In genomic region chr16:44695859-44696620, GRCm38 (mm10) we compare ENCODE assay signal across 8 mouse cellular contexts. TPM values are rescaled to one million over a fixed set of nuclear protein-coding genes. Genes with fewer than 3 reads are reported as not detected.
DNase-seq lines count a peak whose midpoint lies in the region; ATAC-seq and TF ChIP-seq lines count a peak whose summit lies in the region.
"Had no signal": no experiment of that assay in that cellular context is flagged by ENCODE, and none has a peak within 500 bp of the region (broad histone marks: within the 10 kb centered on the region; RNA-seq: fewer than 3 reads in every experiment).

No protein-coding gene starts in this region.

- no peaks in the 10 kb centered on the region for H3K36me3 ChIP-seq in embryonic facial prominence, embryonic 11.5 days (replicated peaks; ENCODE audit: control insufficient read depth, insufficient read depth, low read depth, low read length)
- no peaks in the 10 kb centered on the region for H3K36me3 ChIP-seq in embryonic facial prominence, embryonic 15.5 days
- no peaks in the 10 kb centered on the region for H3K36me3 ChIP-seq in heart, embryonic 14.5 days (ENCODE audit: control insufficient read depth, insufficient read depth, low read length)
- H3K36me3 ChIP-seq in lung, embryonic 14.5 days (ENCODE audit: insufficient read depth): no peaks in the 10 kb centered on the region

- H3K4me1 ChIP-seq in embryonic facial prominence, embryonic 11.5 days (ENCODE audit: control insufficient read depth, insufficient read depth, low read length): peaks cover 3% of the 10 kb centered on the region
- H3K4me1 ChIP-seq in embryonic facial prominence, embryonic 15.5 days: peaks cover 19% of the 10 kb centered on the region
- H3K4me1 ChIP-seq in heart, embryonic 14.5 days (ENCODE audit: control insufficient read depth in 2 of 2, insufficient read depth in 2 of 2, low read length in 2 of 2): peaks cover 14 to 21% of the 10 kb centered on the region in 2 experiments
- peaks cover 19% of the 10 kb centered on the region for H3K4me1 ChIP-seq in lung, embryonic 14.5 days (ENCODE audit: insufficient read depth)

- ATAC-seq in embryonic facial prominence, embryonic 11.5 days (replicated peaks; ENCODE audit: insufficient number of reproducible peaks, low FRiP score, low TSS enrichment, low read depth): peak; percentile 72
- peak; percentile 57; the same call in 1 of the 2 replicates for ATAC-seq in embryonic facial prominence, embryonic 15.5 days (ENCODE audit: insufficient number of reproducible peaks, low FRiP score, low TSS enrichment, low read depth)
- ATAC-seq in heart, embryonic 14.5 days (ENCODE audit: insufficient number of reproducible peaks, insufficient read depth, low FRiP score, low read depth): peak; percentile 88
- peak; percentile 98 for ATAC-seq in lung, embryonic 14.5 days (ENCODE audit: insufficient read depth)

- H3K27me3 ChIP-seq in embryonic facial prominence, embryonic 11.5 days (ENCODE audit: control insufficient read depth, insufficient read depth, low read length): no peaks in the 10 kb centered on the region
- no peaks in the 10 kb centered on the region for H3K27me3 ChIP-seq in embryonic facial prominence, embryonic 15.5 days
- H3K27me3 ChIP-seq in heart, embryonic 14.5 days (ENCODE audit: control insufficient read depth, insufficient read depth, low read length): no peaks in the 10 kb centered on the region; the same call in 1 of the 2 replicates
- no peaks in the 10 kb centered on the region for H3K27me3 ChIP-seq in lung, embryonic 14.5 days (ENCODE audit: insufficient read depth, low read length)

- no peak overlapping the region for H3K4me2 ChIP-seq in embryonic facial prominence, embryonic 11.5 days (ENCODE audit: low read depth, low read length)
- H3K4me2 ChIP-seq in embryonic facial prominence, embryonic 15.5 days (replicated peaks): no peak overlapping the region
- no peak overlapping the region for H3K4me2 ChIP-seq in heart, embryonic 14.5 days (ENCODE audit: low read length)
- no peak overlapping the region; the same call in 1 of the 2 replicates for H3K4me2 ChIP-seq in lung, embryonic 14.5 days

- no peak overlapping the region for H3K4me3 ChIP-seq in embryonic facial prominence, embryonic 11.5 days (ENCODE audit: low read depth, low read length)
- no peak overlapping the region for H3K4me3 ChIP-seq in embryonic facial prominence, embryonic 15.5 days (replicated peaks)
- H3K4me3 ChIP-seq in heart, embryonic 14.5 days (ENCODE audit: control insufficient read depth in 1 of 2, insufficient read depth in 1 of 2, low read depth in 1 of 2, low read length in 2 of 2): no peak overlapping the region
- no peak overlapping the region for H3K4me3 ChIP-seq in lung, embryonic 14.5 days (ENCODE audit: low read depth, low read length)
- H3K4me3 ChIP-seq: myocyte had no signal

- peak; percentile 32 for TF ChIP-seq CTCF in lung, embryonic 14.5 days (IDR thresholded peaks at IDR 0.05; ENCODE audit: low read depth)

- WGBS in embryonic facial prominence, embryonic 11.5 days: 32% methylated on average over 12 of the region's 12 CpGs
- 28% methylated on average over 12 of the region's 12 CpGs for WGBS in embryonic facial prominence, embryonic 15.5 days
- WGBS in heart, embryonic 14.5 days: 28% methylated on average over 12 of the region's 12 CpGs
- 20% methylated on average over 12 of the region's 12 CpGs for WGBS in lung, embryonic 14.5 days

- peak overlapping the region; percentile 63; the same call in 1 of the 2 replicates for H3K27ac ChIP-seq in embryonic facial prominence, embryonic 11.5 days (replicated peaks; ENCODE audit: low read depth, low read length)
- H3K27ac ChIP-seq in embryonic facial prominence, embryonic 15.5 days (replicated peaks): peak overlapping the region; percentile 68
- H3K27ac ChIP-seq in heart, embryonic 14.5 days (replicated peaks in 1 of 2; ENCODE audit: control insufficient read depth in 1 of 2, insufficient read depth in 1 of 2, low read depth in 2 of 2, low read length in 2 of 2): peak overlapping the region; percentile 52 to 65
- H3K27ac ChIP-seq in lung, embryonic 14.5 days (ENCODE audit: low read depth): peak overlapping the region; percentile 91

- no peak overlapping the region for H3K9ac ChIP-seq in embryonic facial prominence, embryonic 11.5 days (replicated peaks; ENCODE audit: low read length)
- no peak overlapping the region for H3K9ac ChIP-seq in embryonic facial prominence, embryonic 15.5 days
- no peak overlapping the region for H3K9ac ChIP-seq in heart, embryonic 14.5 days (ENCODE audit: low read length)
- H3K9ac ChIP-seq in lung, embryonic 14.5 days: no peak overlapping the region

- DNase-seq in embryonic facial prominence, embryonic 11.5 days (ENCODE audit: low spot score): peak; percentile 75
- DNase-seq in lung, embryonic 14.5 days: peak; percentile 98
- no peak for DNase-seq in spleen, adult 12 weeks (ENCODE audit: low spot score)
- DNase-seq in Muller cell, postnatal 12 days (ENCODE audit: inconsistent ontology term): no peak
- no peak for DNase-seq in adrenal gland, adult 8-10 months

- H3K9me3 ChIP-seq in embryonic facial prominence, embryonic 11.5 days (replicated peaks; ENCODE audit: control insufficient read depth, low read length): no peaks in the 10 kb centered on the region
- no peaks in the 10 kb centered on the region for H3K9me3 ChIP-seq in embryonic facial prominence, embryonic 15.5 days (replicated peaks)
- H3K9me3 ChIP-seq in heart, embryonic 14.5 days (ENCODE audit: control insufficient read depth, low read length): no peaks in the 10 kb centered on the region
- no peaks in the 10 kb centered on the region for H3K9me3 ChIP-seq in lung, embryonic 14.5 days (ENCODE audit: low read depth, low read length)

RNA-seq across cellular contexts. Expression of gene Nepro, which starts 28.1 kb away (rescaled TPM):
- 12.6 and 14.5 TPM in 2 replicates for polyA plus RNA-seq in embryonic facial prominence, embryonic 11.5 days (2014; fragmentation: Nextera tagmentation; extraction: Ambion mirVana)
- 7.3 and 7.9 TPM in 2 replicates for polyA plus RNA-seq in embryonic facial prominence, embryonic 15.5 days (2015; fragmentation: Nextera tagmentation; extraction: Ambion mirVana)
- 5.3 and 6.0 TPM in 2 replicates for polyA plus RNA-seq in heart, embryonic 14.5 days (2014; fragmentation: Nextera tagmentation; extraction: Ambion mirVana)
- 14.4 and 14.6 TPM in 2 replicates for polyA plus RNA-seq in lung, embryonic 14.5 days (2014; fragmentation: Nextera tagmentation; extraction: Ambion mirVana)
- 10 to 100 TPM; 10.8 to 13.6 (median 12.1) TPM for total RNA-seq in adrenal gland, adult 8-10 months (2022)

RNA-seq across cellular contexts. Expression of gene Gtpbp8, which starts 50.1 kb away (rescaled TPM):
- 29.3 and 32.5 TPM in 2 replicates for polyA plus RNA-seq in embryonic facial prominence, embryonic 11.5 days (2014; fragmentation: Nextera tagmentation; extraction: Ambion mirVana)
- 21.0 and 24.7 TPM in 2 replicates for polyA plus RNA-seq in embryonic facial prominence, embryonic 15.5 days (2015; fragmentation: Nextera tagmentation; extraction: Ambion mirVana)
- polyA plus RNA-seq in heart, embryonic 14.5 days (2014; fragmentation: Nextera tagmentation; extraction: Ambion mirVana): 21.1 and 23.7 TPM in 2 replicates
- 30.1 and 31.8 TPM in 2 replicates for polyA plus RNA-seq in lung, embryonic 14.5 days (2014; fragmentation: Nextera tagmentation; extraction: Ambion mirVana)
- total RNA-seq in adrenal gland, adult 8-10 months (2022): 10 to 100 TPM; 19.0 to 22.6 (median 20.6) TPM

Comparison
In these comparisons a context has a peak if more than half of its experiments do, and no peak if none do; other contexts are left out.
1. DNase-seq: peak in embryonic facial prominence, embryonic 11.5 days (single experiment) and lung, embryonic 14.5 days (single experiment); none in spleen, adult 12 weeks (single experiment), Muller cell, postnatal 12 days (single experiment) and adrenal gland, adult 8-10 months (single experiment).
2. Peak in every context shown above with its lines, with median percentiles within 50 percentile points of each other: ATAC-seq and H3K27ac ChIP-seq.